Mouse (Mus musculus): ENCODE results near the gene Glis2.

Gene Glis2

DNA sequence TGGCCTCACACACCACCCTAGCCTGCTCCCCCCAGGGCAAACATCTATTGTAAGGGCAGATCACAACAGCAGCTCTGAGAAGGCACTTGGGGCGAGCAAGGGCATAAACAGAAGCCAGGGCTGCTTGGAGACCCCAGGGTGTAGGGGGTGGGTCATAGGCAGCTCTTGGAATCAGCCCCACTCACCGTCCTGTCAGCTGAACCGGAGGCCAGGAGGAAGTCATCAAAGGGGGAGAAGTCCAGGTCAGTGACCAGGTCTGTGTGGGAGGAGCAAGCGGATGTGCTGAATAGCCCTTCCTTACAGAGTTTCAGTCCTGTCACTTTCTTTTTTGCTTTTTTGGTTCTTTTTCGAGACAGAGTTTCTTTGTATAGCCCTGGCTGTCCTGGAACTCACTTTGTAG, 75.8 kb downstream of the Glis2 start:
- no peak for TF ChIP-seq POU5F1 (IDR thresholded peaks at IDR 0.05; ENCODE audit: borderline replicate concordance, low read length)
- TF ChIP-seq CTCF (conservative IDR thresholded peaks at IDR 0.05; ENCODE audit: low read length), result no peak
- TF ChIP-seq NANOG (IDR thresholded peaks at IDR 0.05; ENCODE audit: borderline replicate concordance, low read length), result no peak
- Histone ChIP-seq H3K36me3 (ENCODE audit: insufficient read depth, low read length) (peaks cover 71% of the 10 kb centered on the region), H3K4me1 (replicated peaks; ENCODE audit: low read depth, low read length) (peaks cover 12% of the 10 kb centered on the region; the same call in 1 of the 2 replicates), H3K27me3 (ENCODE audit: insufficient read depth, low read length) (no peaks in the 10 kb centered on the region), H3K4me3 (replicated peaks; ENCODE audit: low read length) (no peak overlapping the region), H3K9me3 (ENCODE audit: low read length) (peaks cover 4% of the 10 kb centered on the region; the same call in 1 of the 2 replicates)

DNA sequence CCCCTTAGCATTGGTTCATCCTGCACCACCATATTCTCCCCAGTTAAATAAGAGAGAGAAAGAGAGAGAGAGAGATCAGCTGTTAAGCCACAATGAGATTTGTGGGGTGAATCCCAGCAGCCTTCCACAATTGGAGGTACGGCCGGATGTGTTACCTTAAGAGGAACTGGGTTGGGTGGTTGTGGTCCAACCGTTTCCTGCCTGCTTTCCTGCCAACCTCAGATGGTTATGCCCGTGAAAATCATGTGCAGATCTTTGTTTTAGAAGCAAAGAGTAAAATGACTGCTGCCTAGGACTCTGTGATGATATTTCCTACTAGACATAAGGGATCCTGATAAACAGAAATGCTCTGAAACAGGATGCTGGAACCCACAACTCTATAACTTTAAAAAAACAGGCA, 79.6 kb downstream of the Glis2 start:
- peaks cover 4% of the 10 kb centered on the region; the same call in 1 of the 2 replicates for H3K9me3 ChIP-seq (ENCODE audit: low read length)
- peaks cover 57% of the 10 kb centered on the region for H3K36me3 ChIP-seq (ENCODE audit: insufficient read depth, low read length)
- H3K27me3 ChIP-seq (ENCODE audit: insufficient read depth, low read length), result no peaks in the 10 kb centered on the region
- H3K4me3 ChIP-seq (replicated peaks; ENCODE audit: low read length), result no peak overlapping the region
- no peak for TF ChIP-seq POU5F1 (IDR thresholded peaks at IDR 0.05; ENCODE audit: borderline replicate concordance, low read length)
- TF ChIP-seq NANOG (IDR thresholded peaks at IDR 0.05; ENCODE audit: borderline replicate concordance, low read length), result no peak
- no peak for TF ChIP-seq CTCF (conservative IDR thresholded peaks at IDR 0.05; ENCODE audit: low read length)
- H3K4me1 ChIP-seq (replicated peaks; ENCODE audit: low read depth, low read length), result peaks cover 21% of the 10 kb centered on the region
